Mouse (Mus musculus) CH12.LX (cell line): ENCODE data around the gene Mrgprb5. TPM values are rescaled to one million over a fixed set of nuclear protein-coding genes. Genes with fewer than 3 reads are reported as not detected.

ENCODE experiments used
- DNase-seq: peaks from one replicate; pipeline ENCODE4 v3.0.0-alpha.2; 2013; ENCODE audit errors: extremely low read depth
- H3K27ac ChIP-seq: 2 replicates; pipeline ENCODE4 v1.5.1; 2012; ENCODE audit warnings: low read depth, mild to moderate bottlenecking, control low read depth, moderate library complexity; ENCODE audit not compliant: insufficient read depth
- H3K27me3 ChIP-seq: replicated peaks from 2 replicates; pipeline ENCODE3; 2012; ENCODE audit warnings: inconsistent platforms
- H3K36me3 ChIP-seq, 2 experiments: replicated peaks in 1 of 2; 2 replicates each; pipeline versions ENCODE3 to v1.6.1; 2012; ENCODE audit warnings: inconsistent platforms in 1 of 2, low read length in 1 of 2, mild to moderate bottlenecking in 1 of 2, mixed read lengths in 1 of 2, moderate library complexity in 1 of 2; ENCODE audit not compliant: control insufficient read depth in 1 of 2, insufficient read depth in 1 of 2
- H3K4me1 ChIP-seq, 2 experiments: 2 replicates each; pipeline ENCODE4 v1.6.1; 2012; ENCODE audit warnings: inconsistent platforms in 1 of 2, moderate library complexity in 1 of 2; ENCODE audit not compliant: insufficient read depth in 2 of 2, control insufficient read depth in 1 of 2
- H3K4me2 ChIP-seq: 2 replicates; pipeline ENCODE4 v1.6.1; 2012; ENCODE audit warnings: low read depth, mild to moderate bottlenecking, control low read depth; ENCODE audit not compliant: poor library complexity, insufficient read depth, severe bottlenecking
- H3K4me3 ChIP-seq, 3 experiments: fragments of 150-350 bp in 1 of 3; sonication (generic) in 1 of 3; replicated peaks in 1 of 3; 2 replicates each; pipeline versions ENCODE3 to v1.5.1; 2011 to 2012; ENCODE audit warnings: low read depth in 2 of 3, low read length in 2 of 3, mild to moderate bottlenecking in 2 of 3, moderate library complexity in 2 of 3, control low read depth in 1 of 3, improper control_type of control experiment in 1 of 3, inconsistent platforms in 1 of 3, mixed read lengths in 1 of 3; ENCODE audit not compliant: poor library complexity in 1 of 3
- H3K79me2 ChIP-seq: replicated peaks from 2 replicates; pipeline ENCODE4 v1.6.1; 2012; ENCODE audit warnings: mild to moderate bottlenecking, moderate library complexity; ENCODE audit not compliant: control insufficient read depth, poor library complexity, insufficient read depth, severe bottlenecking; ENCODE audit errors: extremely low read depth
- H3K9ac ChIP-seq: 2 replicates; pipeline ENCODE4 v1.6.1; 2012; ENCODE audit warnings: low read depth, mild to moderate bottlenecking, control low read depth, moderate library complexity; ENCODE audit not compliant: insufficient read depth
- H3K9me3 ChIP-seq: replicated peaks from 2 replicates; pipeline ENCODE3; 2012; ENCODE audit warnings: low read length, inconsistent platforms, mixed read lengths
- CHD2 ChIP-seq: IDR thresholded peaks from 2 replicates; pipeline ENCODE4 v1.6.1; 2011; ENCODE audit warnings: low read length, improper control_type of control experiment
- CTCF ChIP-seq, 2 experiments: IDR thresholded peaks in 1 of 2; conservative IDR thresholded peaks in 1 of 2; 2 replicates each; pipeline ENCODE4 v1.5.1; 2011 to 2012; ENCODE audit warnings: low read depth in 2 of 2, low read length in 2 of 2, improper control_type of control experiment in 1 of 2, inconsistent platforms in 1 of 2, mild to moderate bottlenecking in 1 of 2, moderate library complexity in 1 of 2
- EP300 ChIP-seq: IDR thresholded peaks from 2 replicates; pipeline ENCODE4 v1.6.1; 2011; ENCODE audit warnings: low read length, improper control_type of control experiment
- HCFC1 ChIP-seq: IDR thresholded peaks from 2 replicates; pipeline ENCODE4 v1.6.1; 2012; ENCODE audit warnings: low read depth, mild to moderate bottlenecking, inconsistent platforms, low read length, improper control_type of control experiment
- IRF4 ChIP-seq: IDR thresholded peaks from 2 replicates; pipeline ENCODE4 v1.6.1; 2014; ENCODE audit warnings: low read depth, mild to moderate bottlenecking, inconsistent platforms, low read length, improper control_type of control experiment
- JUN ChIP-seq: IDR thresholded peaks from 2 replicates; pipeline ENCODE4 v1.6.1; 2011; ENCODE audit warnings: low read depth, mild to moderate bottlenecking, low read length, improper control_type of control experiment, moderate library complexity; ENCODE audit not compliant: insufficient read depth
- MAX ChIP-seq: IDR thresholded peaks from 2 replicates; pipeline ENCODE4 v1.6.1; 2011; ENCODE audit warnings: low read length, improper control_type of control experiment
- MEF2A ChIP-seq: IDR thresholded peaks from 2 replicates; pipeline ENCODE4 v1.6.1; 2014; ENCODE audit warnings: low read depth, mild to moderate bottlenecking, inconsistent platforms, low read length, improper control_type of control experiment, borderline replicate concordance
- MYC ChIP-seq: IDR thresholded peaks from 2 replicates; pipeline ENCODE4 v1.6.1; 2011; ENCODE audit warnings: low read depth, mild to moderate bottlenecking, improper control_type of control experiment, low read length
- NELFE ChIP-seq: IDR thresholded peaks from 2 replicates; pipeline ENCODE4 v1.6.1; 2011; ENCODE audit warnings: low read depth, low read length, improper control_type of control experiment
- NRF1 ChIP-seq: IDR thresholded peaks from 2 replicates; pipeline ENCODE4 v1.6.1; 2014; ENCODE audit warnings: low read depth, mild to moderate bottlenecking, inconsistent platforms, low read length, improper control_type of control experiment, moderate library complexity
- PAX5 ChIP-seq: IDR thresholded peaks from 2 replicates; pipeline ENCODE4 v1.6.1; 2012; ENCODE audit warnings: low read length, inconsistent platforms, mixed read lengths
- POLR2A ChIP-seq: IDR thresholded peaks from 2 replicates; pipeline ENCODE4 v1.6.1; 2011; ENCODE audit warnings: low read depth, mild to moderate bottlenecking, improper control_type of control experiment, low read length
- RAD21 ChIP-seq: IDR thresholded peaks from 2 replicates; pipeline ENCODE4 v1.6.1; 2011; ENCODE audit warnings: low read depth, mild to moderate bottlenecking, low read length, improper control_type of control experiment, moderate library complexity
- RCOR1 ChIP-seq: conservative IDR thresholded peaks from 2 replicates; pipeline ENCODE4 v1.6.1; 2012; ENCODE audit warnings: low read depth, mild to moderate bottlenecking, inconsistent platforms, low read length, improper control_type of control experiment
- USF1 ChIP-seq: IDR thresholded peaks from 2 replicates; pipeline ENCODE4 v1.6.1; 2014; ENCODE audit warnings: low read depth, mild to moderate bottlenecking, inconsistent platforms, low read length, improper control_type of control experiment
- ZC3H11A ChIP-seq: IDR thresholded peaks from 2 replicates; pipeline ENCODE4 v1.6.1; 2012; ENCODE audit warnings: low read depth, mild to moderate bottlenecking, inconsistent platforms, low read length, improper control_type of control experiment
- ZKSCAN1 ChIP-seq: IDR thresholded peaks from 2 replicates; pipeline ENCODE4 v1.6.1; 2012; ENCODE audit warnings: low read depth, inconsistent platforms, low read length, improper control_type of control experiment, borderline replicate concordance
- ZMIZ1 ChIP-seq: IDR thresholded peaks from 2 replicates; pipeline ENCODE4 v1.6.1; 2012; ENCODE audit warnings: low read depth, mild to moderate bottlenecking, inconsistent platforms, low read length, improper control_type of control experiment
- dilution Hi-C: fragments of 300-500 bp; cut with MboI; formaldehyde crosslinking; loops from 2 replicates; pipeline ENCODE4 v1.14.3; 2020; ENCODE audit warnings: low sequenced_read_pairs; ENCODE audit not compliant: extremely low pct_unique_long_range_greater_than_20kb, extremely low pct_ligation_motif_present
- in situ Hi-C: fragments of 300-500 bp; cut with MboI; formaldehyde crosslinking; loops from 3 replicates; pipeline ENCODE4 v1.14.3; 2019; ENCODE audit warnings: low sequenced_read_pairs, low pct_ligation_motif_present, low pct_unique_long_range_greater_than_20kb, mixed read lengths
- polyA plus RNA-seq: library from polyadenylated mRNA; unstranded; fragments of >175 nt; gene quantifications from 2 replicates; pipeline ENCODE4 v1.2.1, GENCODE M21; 2012; ENCODE audit warnings: low read depth; ENCODE audit not compliant: insufficient read length
- total RNA-seq, 2 experiments: library from RNA; depleted of rRNA; stranded (reverse); fragments of 300-350 nt in 1 of 2; fragments of >200 nt in 1 of 2; gene quantifications; 2 replicates each; pipeline ENCODE4 v1.2.3; 2012 to 2014

Gene Mrgprb5
- total and polyA plus RNA-seq, 3 experiments = not detected

- dilution Hi-C loops = no loop called here
- H3K79me2 ChIP-seq = no peaks in the 10 kb centered on the region
- H3K27ac ChIP-seq = no peak overlapping the region
- no peaks in the 10 kb centered on the region for H3K36me3 ChIP-seq
- H3K4me1 ChIP-seq = no peaks in the 10 kb centered on the region
- TF ChIP-seq JUN (no peak), NRF1 (no peak), CTCF (conservative IDR thresholded peaks at IDR 0.05 in 1 of 2, IDR thresholded peaks at IDR 0.05 in 1 of 2; ENCODE audit: low read depth in 2 of 2, low read length in 2 of 2) (no peak), RAD21 (no peak), MEF2A (no peak), RCOR1 (no peak), USF1 (no peak), NELFE (no peak), ZKSCAN1 (no peak), EP300 (no peak), CHD2 (no peak)
- DNase-seq = no peak
- H3K4me3 ChIP-seq = no peak overlapping the region
- no peak overlapping the region for H3K9ac ChIP-seq
- no peak overlapping the region for H3K4me2 ChIP-seq
- in situ Hi-C loops = no loop called here
- no peaks in the 10 kb centered on the region for H3K27me3 ChIP-seq
- no peaks in the 10 kb centered on the region for H3K9me3 ChIP-seq
Observed at GRCm38 (mm10) chr7:48167471-48167870, 1.3 kb downstream of the Mrgprb5 start.

DNA sequence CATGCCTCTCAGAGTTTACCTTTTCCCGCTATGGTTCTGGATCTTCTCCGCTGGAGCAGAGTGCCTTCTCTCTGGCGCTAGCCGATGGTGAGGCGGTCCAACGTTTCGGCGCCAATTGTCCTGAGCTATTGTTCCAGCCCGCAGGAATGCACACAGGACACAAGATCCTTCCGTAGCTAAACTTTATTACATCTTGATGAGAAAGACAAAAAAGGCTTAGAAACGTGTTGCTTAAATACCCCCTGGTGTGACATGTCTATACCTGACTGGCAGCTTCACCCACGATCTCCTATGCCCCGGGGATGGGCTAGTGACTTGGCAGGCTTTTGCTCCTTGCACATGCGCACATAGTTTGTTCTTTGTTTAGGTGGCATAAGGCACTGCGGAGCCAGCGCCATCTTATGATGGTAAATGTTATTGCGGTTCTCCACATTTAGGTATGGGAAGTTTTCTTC, 30.5 kb downstream of the Mrgprb5 start:
- no peak overlapping the region for H3K4me3 ChIP-seq
- DNase-seq = no peak

More for the DNA sequence above, 30.5 kb downstream of the Mrgprb5 start:
- no peaks in the 10 kb centered on the region for H3K27me3 ChIP-seq
- H3K9ac ChIP-seq = no peak overlapping the region
- no peaks in the 10 kb centered on the region for H3K36me3 ChIP-seq
- H3K27ac ChIP-seq = no peak overlapping the region
- H3K79me2 ChIP-seq = no peaks in the 10 kb centered on the region
- dilution Hi-C loops = no loop called here
- H3K4me1 ChIP-seq = no peaks in the 10 kb centered on the region
- H3K4me2 ChIP-seq = no peak overlapping the region
- TF ChIP-seq POLR2A (no peak), JUN (no peak), MYC (no peak), IRF4 (no peak), PAX5 (no peak), MAX (no peak), NELFE (no peak), MEF2A (no peak), EP300 (no peak), NRF1 (no peak), RAD21 (no peak), ZMIZ1 (no peak), ZC3H11A (no peak), HCFC1 (no peak)
- in situ Hi-C loops = no loop called here
- H3K9me3 ChIP-seq = peaks cover 3% of the 10 kb centered on the region
